Mouse (Mus musculus): ENCODE data around the gene Cyfip1.

DNA sequence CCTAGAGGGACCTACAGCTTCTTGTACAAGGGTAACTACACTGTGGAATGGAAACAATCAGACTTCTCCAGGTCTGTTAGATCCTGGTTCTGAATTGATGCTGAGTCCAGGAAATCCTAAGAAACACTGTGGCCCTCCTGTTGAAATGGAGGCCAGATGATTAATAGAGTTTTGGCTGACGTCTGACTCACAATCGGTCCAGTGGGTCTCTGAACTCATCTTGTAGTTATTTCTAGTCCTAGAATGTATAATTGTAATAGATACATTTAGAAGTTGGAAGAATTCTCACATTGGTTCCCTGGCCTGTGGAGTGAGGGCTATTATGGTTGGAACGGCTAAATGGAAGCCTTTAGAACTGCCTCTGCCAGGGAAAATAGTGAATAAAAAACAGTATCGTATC is 19.6 kb downstream of the Cyfip1 start:
- no peak for TF ChIP-seq CTCF (IDR thresholded peaks at IDR 0.05)
- no peak for TF ChIP-seq EP300 (IDR thresholded peaks at IDR 0.05)
